Mouse (Mus musculus): ENCODE measurements around the gene Slc1a5. TPM values are rescaled to one million over a fixed set of nuclear protein-coding genes. Genes with fewer than 3 reads are reported as not detected.

The Slc1a5 gene
- polyA plus RNA-seq, 1 experiment from 2014 or later: 5.9 TPM

- DNase-seq (ENCODE audit: low spot score) (no peak), ATAC-seq (ENCODE audit: low FRiP score) (no peak)
- H3K4me1 ChIP-seq (replicated peaks; ENCODE audit: control insufficient read depth, insufficient read depth, low read length): peaks cover 14% of the 10 kb centered on the region; the same call in 1 of the 2 replicates
- H3K27ac ChIP-seq: no peak overlapping the region
- peaks cover 84% of the 10 kb centered on the region for H3K36me3 ChIP-seq (replicated peaks; ENCODE audit: control insufficient read depth, insufficient read depth)
- no peaks in the 10 kb centered on the region for H3K27me3 ChIP-seq (ENCODE audit: control insufficient read depth, insufficient read depth, low read length)
- H3K9ac ChIP-seq: no peak overlapping the region
- H3K4me2 ChIP-seq (replicated peaks): no peak overlapping the region
- WGBS: 80% methylated on average over 10 of the region's 10 CpGs
- no peaks in the 10 kb centered on the region for H3K9me3 ChIP-seq (ENCODE audit: control insufficient read depth, low read length)
- no peak overlapping the region for H3K4me3 ChIP-seq (replicated peaks; ENCODE audit: low read length)
These were observed 44.6 kb downstream of the Slc1a5 start for GRCm38 (mm10) chr7:16825785-16826184.

GRCm38 (mm10) chr7:16826571-16826970, 45.4 kb downstream of the Slc1a5 start:
- Histone ChIP-seq H3K36me3 (replicated peaks; ENCODE audit: control insufficient read depth, insufficient read depth) (peaks cover 92% of the 10 kb centered on the region), H3K9ac (no peak overlapping the region), H3K4me2 (replicated peaks) (no peak overlapping the region), H3K4me3 (replicated peaks; ENCODE audit: low read length) (no peak overlapping the region), H3K27me3 (ENCODE audit: control insufficient read depth, insufficient read depth, low read length) (no peaks in the 10 kb centered on the region), H3K9me3 (ENCODE audit: control insufficient read depth, low read length) (no peaks in the 10 kb centered on the region), H3K27ac (no peak overlapping the region), H3K4me1 (replicated peaks; ENCODE audit: control insufficient read depth, insufficient read depth, low read length) (peaks cover 12% of the 10 kb centered on the region; the same call in 1 of the 2 replicates)
- ATAC-seq (ENCODE audit: low FRiP score): no peak
- WGBS: 82% methylated on average over 5 of the region's 5 CpGs
- no peak for DNase-seq (ENCODE audit: low spot score)

GRCm38 (mm10) chr7:16827274-16827673, 46.1 kb downstream of the Slc1a5 start:
- DNase-seq (ENCODE audit: low spot score) (no peak), ATAC-seq (ENCODE audit: low FRiP score) (no peak)
- no peaks in the 10 kb centered on the region for H3K27me3 ChIP-seq (ENCODE audit: control insufficient read depth, insufficient read depth, low read length)
- no peak overlapping the region for H3K4me2 ChIP-seq (replicated peaks)
- H3K4me3 ChIP-seq (replicated peaks; ENCODE audit: low read length): no peak overlapping the region
- H3K4me1 ChIP-seq (replicated peaks; ENCODE audit: control insufficient read depth, insufficient read depth, low read length): 0 out of 2 replicates have a peak, but pooled peaks cover 5% of the 10 kb centered on the region
- H3K27ac ChIP-seq: no peak overlapping the region
- H3K36me3 ChIP-seq (replicated peaks; ENCODE audit: control insufficient read depth, insufficient read depth): peaks cover 99% of the 10 kb centered on the region
- WGBS: 87% methylated on average over 4 of the region's 4 CpGs
- H3K9me3 ChIP-seq (ENCODE audit: control insufficient read depth, low read length): no peaks in the 10 kb centered on the region
- no peak overlapping the region for H3K9ac ChIP-seq

- H3K9ac ChIP-seq: no peak overlapping the region
- 91% methylated on average over 9 of the region's 9 CpGs for WGBS
- no peaks in the 10 kb centered on the region for H3K9me3 ChIP-seq (ENCODE audit: control insufficient read depth, low read length)
- H3K27me3 ChIP-seq (ENCODE audit: control insufficient read depth, insufficient read depth, low read length): no peaks in the 10 kb centered on the region
- H3K36me3 ChIP-seq (replicated peaks; ENCODE audit: control insufficient read depth, insufficient read depth): peaks cover 99% of the 10 kb centered on the region
- no peak overlapping the region for H3K4me3 ChIP-seq (replicated peaks; ENCODE audit: low read length)
- DNase-seq (ENCODE audit: low spot score) (no peak), ATAC-seq (ENCODE audit: low FRiP score) (no peak)
- H3K4me1 ChIP-seq (replicated peaks; ENCODE audit: control insufficient read depth, insufficient read depth, low read length): no peaks in the 10 kb centered on the region
- no peak overlapping the region for H3K27ac ChIP-seq
- H3K4me2 ChIP-seq (replicated peaks): no peak overlapping the region
These were observed 49.3 kb downstream of the Slc1a5 start for GRCm38 (mm10) chr7:16830449-16830848.

GRCm38 (mm10) chr7:16837916-16838803, 57.0 kb downstream of the Slc1a5 start:
- H3K4me2 ChIP-seq (replicated peaks): no peak overlapping the region
- peaks cover 6% of the 10 kb centered on the region; the same call in 1 of the 2 replicates for H3K4me1 ChIP-seq (replicated peaks; ENCODE audit: control insufficient read depth, insufficient read depth, low read length)
- H3K9ac ChIP-seq: no peak overlapping the region
- 96% methylated on average over 18 of the region's 18 CpGs for WGBS
- no peak overlapping the region for H3K4me3 ChIP-seq (replicated peaks; ENCODE audit: low read length)
- H3K36me3 ChIP-seq (replicated peaks; ENCODE audit: control insufficient read depth, insufficient read depth): peaks cover 72% of the 10 kb centered on the region
- no peak overlapping the region for H3K27ac ChIP-seq
- DNase-seq (ENCODE audit: low spot score) (no peak), ATAC-seq (ENCODE audit: low FRiP score) (no peak)
- H3K9me3 ChIP-seq (ENCODE audit: control insufficient read depth, low read length): no peaks in the 10 kb centered on the region
- H3K27me3 ChIP-seq (ENCODE audit: control insufficient read depth, insufficient read depth, low read length): no peaks in the 10 kb centered on the region

- DNase-seq (ENCODE audit: low spot score) (no peak), ATAC-seq (ENCODE audit: low FRiP score) (no peak)
- Histone ChIP-seq H3K4me1 (replicated peaks; ENCODE audit: control insufficient read depth, insufficient read depth, low read length) (peaks cover 13% of the 10 kb centered on the region), H3K9ac (no peak overlapping the region), H3K4me2 (replicated peaks) (no peak overlapping the region), H3K9me3 (ENCODE audit: control insufficient read depth, low read length) (no peaks in the 10 kb centered on the region), H3K4me3 (replicated peaks; ENCODE audit: low read length) (no peak overlapping the region), H3K27ac (no peak overlapping the region), H3K36me3 (replicated peaks; ENCODE audit: control insufficient read depth, insufficient read depth) (peaks cover 65% of the 10 kb centered on the region), H3K27me3 (ENCODE audit: control insufficient read depth, insufficient read depth, low read length) (no peaks in the 10 kb centered on the region)
- WGBS: 88% methylated on average over 6 of the region's 6 CpGs
These were observed 57.8 kb downstream of the Slc1a5 start for GRCm38 (mm10) chr7:16838804-16839426.

- ATAC-seq (ENCODE audit: low FRiP score): no peak
- H3K36me3 ChIP-seq (replicated peaks; ENCODE audit: control insufficient read depth, insufficient read depth): peaks cover 58% of the 10 kb centered on the region
- H3K27ac ChIP-seq: no peak overlapping the region
- no peaks in the 10 kb centered on the region for H3K27me3 ChIP-seq (ENCODE audit: control insufficient read depth, insufficient read depth, low read length)
- 95% methylated on average over 12 of the region's 12 CpGs for WGBS
- H3K9me3 ChIP-seq (ENCODE audit: control insufficient read depth, low read length): no peaks in the 10 kb centered on the region
- H3K4me3 ChIP-seq (replicated peaks; ENCODE audit: low read length): no peak overlapping the region
- H3K9ac ChIP-seq: no peak overlapping the region
- no peak overlapping the region for H3K4me2 ChIP-seq (replicated peaks)
- no peak for DNase-seq (ENCODE audit: low spot score)
- peaks cover 19% of the 10 kb centered on the region for H3K4me1 ChIP-seq (replicated peaks; ENCODE audit: control insufficient read depth, insufficient read depth, low read length)
These were observed 58.4 kb downstream of the Slc1a5 start for GRCm38 (mm10) chr7:16839427-16840108.

- H3K27ac ChIP-seq: no peak overlapping the region
- 90% methylated on average over 2 of the region's 2 CpGs for WGBS
- DNase-seq (ENCODE audit: low spot score) (no peak), ATAC-seq (ENCODE audit: low FRiP score) (no peak)
- no peak overlapping the region for H3K4me3 ChIP-seq (replicated peaks; ENCODE audit: low read length)
- no peak overlapping the region for H3K9ac ChIP-seq
- H3K4me1 ChIP-seq (replicated peaks; ENCODE audit: control insufficient read depth, insufficient read depth, low read length): peaks cover 19% of the 10 kb centered on the region
- H3K9me3 ChIP-seq (ENCODE audit: control insufficient read depth, low read length): no peaks in the 10 kb centered on the region
- H3K27me3 ChIP-seq (ENCODE audit: control insufficient read depth, insufficient read depth, low read length): no peaks in the 10 kb centered on the region
- peaks cover 53% of the 10 kb centered on the region for H3K36me3 ChIP-seq (replicated peaks; ENCODE audit: control insufficient read depth, insufficient read depth)
- H3K4me2 ChIP-seq (replicated peaks): no peak overlapping the region
These were observed 59.0 kb downstream of the Slc1a5 start for GRCm38 (mm10) chr7:16840109-16840491.

GRCm38 (mm10) chr7:16841078-16841477, 59.9 kb downstream of the Slc1a5 start:
- no peak for ATAC-seq (ENCODE audit: low FRiP score)
- H3K9ac ChIP-seq: no peak overlapping the region
- peaks cover 50% of the 10 kb centered on the region for H3K36me3 ChIP-seq (replicated peaks; ENCODE audit: control insufficient read depth, insufficient read depth)
- 0 out of 2 replicates have a peak overlapping the region, but pooled peaks have one; percentile 69 for H3K27ac ChIP-seq
- no peak overlapping the region for H3K4me2 ChIP-seq (replicated peaks)
- 71% methylated on average over 4 of the region's 4 CpGs for WGBS
- H3K4me3 ChIP-seq (replicated peaks; ENCODE audit: low read length): no peak overlapping the region
- no peak for DNase-seq (ENCODE audit: low spot score)
- no peaks in the 10 kb centered on the region for H3K27me3 ChIP-seq (ENCODE audit: control insufficient read depth, insufficient read depth, low read length)
- H3K9me3 ChIP-seq (ENCODE audit: control insufficient read depth, low read length): no peaks in the 10 kb centered on the region
- peaks cover 19% of the 10 kb centered on the region for H3K4me1 ChIP-seq (replicated peaks; ENCODE audit: control insufficient read depth, insufficient read depth, low read length)

Measured in hindbrain, embryonic 14.5 days (tissue).